Mouse (Mus musculus) embryo, embryonic 9.5 days (tissue): ENCODE results near the gene Gm9117.
"Not testable (repeated sequence)": the region's sequence is repeated elsewhere in the genome, so short reads cannot be mapped to it uniquely, and the experiment has no call there.

Experiments used
- DNase-seq: peaks from one replicate; pipeline ENCODE4 v3.0.0-alpha.2; 2017; ENCODE audit errors: extremely low spot score

The Gm9117 gene

GRCm38 (mm10) chr3:93943443-93943842 is at the start of gene Gm9117:
TSS of gene Gm9117 (minus strand) at chr3:93943543.
- DNase-seq = not testable (repeated sequence)

GRCm38 (mm10) chr3:93968938-93969337 is 25.6 kb upstream of the Gm9117 start:
- DNase-seq = not testable (repeated sequence)

GRCm38 (mm10) chr3:93961214-93961613 is 17.9 kb upstream of the Gm9117 start, which contains the start of gene Tdpoz5:
TSS of gene Tdpoz5 (minus strand) at chr3:93961314.
- DNase-seq = not testable (repeated sequence)

GRCm38 (mm10) chr3:93938386-93938785 is 5.0 kb downstream of the Gm9117 start:
- DNase-seq = not testable (repeated sequence)
